Mouse (Mus musculus): Measurements from ENCODE around the gene Olah.

Olah gene

GRCm38 (mm10) chr2:3348919-3349318 is 48.1 kb downstream of the Olah start:
- DNase-seq (ENCODE audit: low spot score), result no peak

GRCm38 (mm10) chr2:3348422-3348821 is 48.6 kb downstream of the Olah start:
- DNase-seq (ENCODE audit: low spot score), result no peak

DNA sequence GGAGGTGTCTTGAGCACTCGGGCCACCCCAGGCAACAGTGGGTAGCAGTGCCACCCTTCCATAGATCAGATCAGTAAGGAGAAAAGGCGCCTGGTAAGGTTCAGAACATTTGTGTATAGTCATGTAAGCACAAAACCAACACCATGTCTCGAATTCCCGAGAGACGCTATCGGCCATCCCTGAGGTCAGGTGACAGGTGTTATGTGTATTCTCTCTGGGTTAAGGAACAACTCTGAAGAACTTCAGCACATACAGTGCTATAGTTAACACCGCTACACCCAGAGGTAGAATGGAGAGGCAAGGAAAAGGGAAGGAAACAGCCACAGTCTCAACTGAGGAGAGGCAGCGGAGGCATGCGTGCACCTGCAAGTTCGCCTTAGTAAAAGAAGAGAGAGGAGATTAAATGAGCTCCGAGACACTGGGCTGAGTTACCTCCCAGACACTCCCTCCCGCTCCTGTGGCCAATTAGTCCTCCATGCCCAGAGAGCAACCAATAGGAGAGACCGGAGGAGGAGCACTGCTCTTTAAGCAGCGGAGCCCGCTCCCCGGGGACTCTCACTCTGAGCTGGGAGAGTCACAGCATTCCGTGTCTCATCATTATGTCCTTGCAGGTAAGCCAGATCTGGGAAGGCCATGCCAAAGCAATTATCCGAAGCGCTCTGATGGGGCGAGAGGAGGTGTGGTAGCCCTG is 61.3 kb downstream of the Olah start, which contains the start of gene Acbd7:
Acbd7 (plus strand) TSS at position 558 of the 691 bp plus-strand sequence.
- DNase-seq (ENCODE audit: low spot score), result peak; percentile 70

GRCm38 (mm10) chr2:3333761-3334160 is 63.2 kb downstream of the Olah start:
- no peak for DNase-seq (ENCODE audit: low spot score)

DNA sequence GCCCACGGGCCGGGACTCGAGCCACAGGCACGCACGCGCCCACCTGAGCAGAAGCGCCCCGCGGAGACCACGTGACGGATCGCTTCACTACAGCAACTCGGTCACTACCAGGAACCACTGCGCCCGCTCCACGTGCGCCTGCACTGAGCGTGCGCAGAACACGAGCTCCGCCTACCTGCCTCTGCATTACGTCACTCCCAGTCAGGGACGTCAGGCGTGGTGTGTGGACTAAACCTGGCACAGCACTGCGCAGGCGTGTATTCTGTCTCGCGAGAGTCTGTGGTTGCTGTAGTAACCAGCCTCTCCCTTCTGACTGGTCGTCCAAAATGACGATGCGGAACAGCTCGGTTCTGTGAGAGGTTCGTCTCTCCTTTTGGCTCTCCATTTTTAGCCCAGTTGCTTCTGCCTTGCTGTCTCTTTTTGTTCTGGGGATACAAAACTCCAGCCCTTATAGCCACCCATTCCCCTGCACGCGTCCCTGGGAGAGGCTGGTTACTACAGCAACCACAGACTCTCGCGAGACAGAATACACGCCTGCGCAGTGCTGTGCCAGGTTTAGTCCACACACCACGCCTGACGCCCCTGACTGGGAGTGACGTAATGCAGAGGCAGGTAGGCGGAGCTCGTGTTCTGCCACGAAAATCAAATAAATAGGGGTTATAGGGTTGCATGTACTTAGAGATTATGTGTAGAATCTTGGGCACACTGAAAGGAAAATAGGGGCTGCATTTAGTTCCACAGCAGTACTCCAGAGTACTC is 64.3 kb downstream of the Olah start, which contains the start of gene Rpp38:
Rpp38 (minus strand) TSS at position 160 of the 759 bp plus-strand sequence.
- DNase-seq (ENCODE audit: low spot score), result peak; percentile 96

- no peak for DNase-seq (ENCODE audit: low spot score)
These were observed 65.0 kb downstream of the Olah start for GRCm38 (mm10) chr2:3332056-3332455.

DNA sequence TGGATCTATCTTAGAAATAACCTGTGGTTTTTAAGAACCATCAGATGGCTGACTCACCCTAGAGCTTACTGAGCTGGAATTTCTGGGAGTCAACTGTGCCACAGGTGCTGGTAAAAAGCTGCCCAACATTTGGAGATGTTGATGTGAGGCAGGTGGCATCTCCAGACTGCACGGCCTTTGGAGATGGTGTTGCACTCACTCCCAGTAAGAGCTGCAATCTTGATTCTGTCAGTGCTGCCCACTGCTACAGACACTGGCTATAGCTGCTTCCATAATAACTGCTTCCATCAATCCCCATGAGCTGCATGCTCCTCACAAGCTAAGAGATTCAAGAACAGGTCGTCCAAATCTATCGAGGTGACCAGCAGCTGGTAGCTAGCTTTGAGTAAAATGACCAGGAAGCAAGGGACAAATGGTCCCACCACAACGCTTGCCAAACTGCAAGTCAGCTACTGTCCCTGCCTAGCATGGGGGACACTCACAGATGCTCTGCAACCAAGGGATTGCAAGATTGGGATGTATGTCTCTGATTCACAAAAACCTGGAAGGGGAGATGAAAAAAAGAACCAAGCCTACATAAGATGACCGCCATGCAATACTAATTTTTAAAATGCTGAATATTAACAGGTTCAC is 65.8 kb downstream of the Olah start:
- DNase-seq (ENCODE audit: low spot score), result no peak

- DNase-seq (ENCODE audit: low spot score), result peak; percentile 74
These were observed 69.7 kb downstream of the Olah start for GRCm38 (mm10) chr2:3327351-3327750.

GRCm38 (mm10) chr2:3326547-3326946 is 70.5 kb downstream of the Olah start:
- no peak for DNase-seq (ENCODE audit: low spot score)

- no peak for DNase-seq (ENCODE audit: low spot score)
These were observed 72.5 kb downstream of the Olah start for GRCm38 (mm10) chr2:3324381-3325130.

- DNase-seq (ENCODE audit: low spot score), result no peak
These were observed 73.9 kb downstream of the Olah start for GRCm38 (mm10) chr2:3323132-3323531.

DNA sequence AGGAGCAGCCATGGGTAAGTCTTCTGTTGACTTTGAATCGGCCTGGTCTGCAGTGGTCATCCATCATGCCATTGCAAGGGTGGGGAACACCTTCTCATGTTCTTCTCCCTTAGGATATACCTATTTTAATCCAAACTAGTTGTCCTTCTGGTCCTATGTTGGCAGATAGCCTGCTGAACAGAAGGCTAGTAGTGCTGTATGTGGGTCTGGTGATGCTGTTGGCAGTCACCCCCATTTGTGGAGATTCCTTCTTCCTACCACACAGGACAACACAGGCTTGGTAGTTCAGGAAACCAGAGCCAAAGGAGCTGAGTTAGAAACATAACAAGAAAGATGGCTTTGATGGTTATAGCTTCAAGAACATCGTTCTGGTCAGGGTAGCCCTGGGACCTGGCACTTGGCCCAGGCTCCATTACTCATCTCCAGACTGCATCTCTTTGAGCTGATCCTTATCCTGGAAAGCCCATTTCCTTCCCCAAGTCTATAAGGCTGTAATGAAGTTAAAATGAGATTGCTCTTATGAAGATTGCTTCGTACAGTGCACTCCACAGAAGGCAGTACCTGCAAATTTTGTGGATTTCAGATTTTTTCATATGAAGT is 91.5 kb downstream of the Olah start:
- DNase-seq (ENCODE audit: low spot score), result no peak

- DNase-seq (ENCODE audit: low spot score), result no peak
These were observed 101.2 kb downstream of the Olah start for GRCm38 (mm10) chr2:3295826-3296225.

- no peak for DNase-seq (ENCODE audit: low spot score)
These were observed 104.8 kb downstream of the Olah start for GRCm38 (mm10) chr2:3292170-3292569.

All from testis, postnatal 10 days (tissue).